Mouse (Mus musculus) stomach, adult 2 months (tissue): ENCODE results near the gene Phgr1. TPM values are rescaled to one million over a fixed set of nuclear protein-coding genes. Genes with fewer than 3 reads are reported as not detected.

Experiments used
- polyA plus RNA-seq: library from polyadenylated mRNA; depleted of rRNA; stranded (reverse); fragments of >200 nt; gene quantifications from 2 replicates; pipeline ENCODE4 v1.2.3, GENCODE M21; 2012; rRNA removed

Gene Phgr1
- 507 and 624 TPM in 2 replicates for polyA plus RNA-seq

DNA sequence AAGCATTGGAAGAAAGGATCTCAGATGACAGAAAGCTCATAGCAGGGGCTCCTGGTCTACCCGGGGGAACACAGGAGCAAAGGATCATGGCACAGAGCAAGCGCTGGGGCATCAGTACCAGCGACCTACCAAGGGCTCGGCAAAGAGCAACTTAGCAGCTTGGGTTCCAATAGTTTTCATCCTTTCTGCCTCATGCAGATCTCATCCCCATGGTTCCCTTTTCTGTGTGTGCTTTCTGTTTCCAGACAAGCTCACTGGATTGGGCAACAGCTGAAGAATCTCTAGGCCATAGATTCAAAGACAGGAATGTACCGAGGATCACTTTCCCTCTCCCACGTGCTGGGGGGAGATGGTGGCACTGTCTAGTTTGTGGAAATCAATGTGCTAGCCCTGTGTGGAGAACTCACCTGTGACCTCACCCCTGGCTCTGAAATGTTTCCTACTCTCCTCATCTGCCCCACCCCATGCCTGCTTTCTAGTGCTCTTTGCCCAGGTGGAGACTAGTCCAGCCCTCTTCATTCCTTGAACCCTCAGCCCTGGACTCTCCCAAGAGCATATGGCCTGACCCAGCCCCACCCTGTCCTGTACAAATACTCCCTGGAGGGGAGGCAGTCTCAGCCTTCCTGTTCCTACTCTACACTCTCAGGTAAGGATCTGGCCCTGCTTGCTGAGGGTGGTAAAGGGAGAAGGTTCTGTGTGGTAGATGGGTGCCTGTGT is at the start of gene Phgr1:
Phgr1 (plus strand) TSS at position 612 of the 717 bp plus-strand sequence.

DNA sequence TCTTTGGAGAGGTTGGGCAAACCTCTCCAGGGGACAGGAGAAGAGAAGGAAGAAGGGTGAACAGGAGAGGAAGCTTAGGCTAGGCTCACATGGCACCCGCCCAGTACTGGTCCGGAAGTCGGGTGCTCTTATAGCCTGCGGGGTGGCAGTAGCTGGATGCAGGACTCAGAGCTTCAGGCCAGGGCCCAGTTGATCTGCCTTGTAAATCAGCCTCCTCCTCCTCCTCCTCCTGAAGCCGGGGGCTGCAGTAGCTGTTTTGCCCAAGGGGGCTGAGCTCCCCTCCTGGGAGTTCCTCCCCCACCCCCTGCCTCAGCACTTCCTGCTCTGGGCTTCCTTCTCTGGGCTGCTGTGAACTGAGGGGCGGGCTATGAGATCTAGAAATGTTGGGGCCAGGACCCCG is 44.2 kb upstream of the Phgr1 start, which contains the start of gene Plcb2:
Plcb2 (minus strand) TSS at position 102 of the 400 bp plus-strand sequence.

GRCm38 (mm10) chr2:118745232-118745884 is 27.2 kb upstream of the Phgr1 start, which contains the start of gene Inafm2:
Gene Inafm2 (plus strand): TSS chr2:118745758.

DNA sequence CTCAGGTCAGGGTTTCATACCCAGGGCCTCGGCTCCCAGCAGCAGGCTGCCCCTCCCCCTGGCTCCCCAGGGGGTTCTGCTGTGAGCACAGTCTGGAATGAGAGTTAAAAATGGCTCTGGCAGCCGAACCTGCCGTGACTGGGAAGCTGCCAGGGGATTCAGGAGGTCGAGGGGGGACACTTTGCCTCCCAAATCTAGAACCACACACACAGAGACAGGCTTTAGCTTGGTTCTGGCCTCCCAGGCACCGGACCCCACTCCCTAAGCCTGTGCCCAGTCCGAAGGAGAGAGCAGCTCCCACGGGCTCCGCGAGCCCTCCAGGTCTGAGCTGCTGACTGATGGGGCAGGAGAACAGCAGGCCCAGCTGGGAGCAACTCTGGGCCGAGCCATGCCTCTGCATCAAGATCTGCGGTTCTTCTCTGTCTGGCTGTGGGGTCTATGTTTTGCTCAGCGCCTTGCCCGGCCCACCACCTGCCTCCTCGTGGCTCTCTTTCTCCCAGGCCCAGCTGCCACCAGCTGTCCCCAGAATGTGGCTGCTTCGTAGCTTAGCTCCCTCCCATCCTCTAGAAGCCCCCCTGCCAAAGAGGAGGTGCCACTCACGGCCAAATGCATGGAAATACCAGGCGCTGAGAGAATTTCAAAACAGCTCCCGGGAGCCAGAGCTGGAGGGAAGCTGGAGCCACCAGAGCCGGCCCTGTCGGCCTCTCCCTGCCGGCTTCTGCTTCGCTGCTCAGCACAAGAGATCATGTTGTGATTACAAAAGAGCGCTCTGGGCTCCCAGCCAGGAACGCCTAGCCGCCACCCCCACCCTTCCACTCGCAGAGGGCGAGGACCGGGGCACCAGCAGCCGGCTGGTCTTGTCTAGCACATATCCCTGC is 10.4 kb upstream of the Phgr1 start, which contains the start of gene Ccdc9b:
Ccdc9b (minus strand) TSS at position 756 of the 878 bp plus-strand sequence.

GRCm38 (mm10) chr2:118779504-118780480 is 7.2 kb downstream of the Phgr1 start, which contains the start of gene Disp2:
Gene Disp2 (plus strand): TSS chr2:118779719.

DNA sequence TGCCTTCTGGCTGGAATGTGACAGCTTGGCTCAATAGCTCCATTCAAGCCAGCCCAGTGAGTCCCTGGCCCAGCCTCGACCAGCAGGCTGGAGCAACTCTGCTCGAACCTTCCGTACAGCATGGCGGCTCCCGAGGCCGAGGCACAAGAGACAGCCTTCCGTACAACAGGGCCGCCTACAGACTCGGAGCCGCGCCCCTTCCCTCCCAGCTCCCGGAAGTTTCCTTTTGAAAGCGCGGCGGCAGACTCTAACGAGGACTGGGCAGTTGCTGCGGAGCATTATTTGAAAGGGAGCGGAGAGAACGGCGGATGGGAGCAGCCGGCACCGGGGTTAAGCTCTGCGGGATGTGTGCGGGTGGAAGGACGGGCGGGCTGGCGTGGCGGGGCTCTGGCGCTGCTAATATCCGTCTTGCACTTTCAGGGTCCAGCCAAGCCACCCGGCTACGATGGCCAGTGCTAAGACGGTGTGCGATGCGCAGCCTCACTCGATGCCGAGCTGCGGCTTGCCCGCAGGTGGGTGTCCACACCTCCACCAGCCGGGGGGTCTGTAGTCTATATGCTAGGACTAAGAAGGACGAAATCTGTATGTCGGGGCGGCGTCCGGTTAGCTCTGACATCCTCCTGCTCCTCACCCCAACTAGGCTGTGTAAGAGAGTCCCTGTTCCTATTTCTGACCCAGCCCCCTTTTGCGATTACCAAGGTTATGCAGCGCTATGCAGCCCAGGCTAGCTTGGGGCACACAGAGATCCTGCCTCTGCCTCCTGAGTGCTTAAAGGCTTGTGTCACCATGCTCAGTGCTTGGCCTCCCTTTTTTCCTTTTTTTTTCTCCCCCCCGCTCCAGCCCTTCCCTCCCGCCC is 41.6 kb downstream of the Phgr1 start, which contains the start of gene Knstrn:
Knstrn (plus strand) TSS at position 23 of the 856 bp plus-strand sequence.

Other genes with a start within 250 kb of the Phgr1 start
- gene Bmf, start 223.1 kb upstream of the Phgr1 start, polyA plus RNA-seq: 5.0 and 11.5 TPM in 2 replicates
- gene Bub1b, start 174.6 kb upstream of the Phgr1 start, polyA plus RNA-seq: 0.99 and 1.5 TPM in 2 replicates
- 6.0 and 6.6 TPM in 2 replicates for gene Pak6, start 109.5 kb upstream of the Phgr1 start, polyA plus RNA-seq
- gene Ankrd63, start 68.8 kb upstream of the Phgr1 start, polyA plus RNA-seq: 0.19 and 0.31 TPM in 2 replicates
- gene Plcb2, start 44.3 kb upstream of the Phgr1 start, polyA plus RNA-seq: 0.98 and 1.3 TPM in 2 replicates
- 7.5 and 14.6 TPM in 2 replicates for gene Inafm2, start 27.0 kb upstream of the Phgr1 start, polyA plus RNA-seq
- 4.7 and 6.0 TPM in 2 replicates for gene Ccdc9b, start 10.1 kb upstream of the Phgr1 start, polyA plus RNA-seq
- gene Disp2, start 7.0 kb downstream of the Phgr1 start, polyA plus RNA-seq: 1.5 and 1.9 TPM in 2 replicates
- gene Knstrn, start 41.2 kb downstream of the Phgr1 start, polyA plus RNA-seq: 1.6 TPM in 2 replicates
- gene Ivd, start 89.2 kb downstream of the Phgr1 start, polyA plus RNA-seq: 40.4 and 46.1 TPM in 2 replicates
- 9.9 and 11.9 TPM in 2 replicates for gene Bahd1, start 127.6 kb downstream of the Phgr1 start, polyA plus RNA-seq
- 4.3 and 6.2 TPM in 2 replicates for gene Chst14, start 153.7 kb downstream of the Phgr1 start, polyA plus RNA-seq